ENCODE assay signal across 19 mouse cellular contexts in genomic region chr11:53810156-53810555, GRCm38 (mm10). TPM values are rescaled to one million over a fixed set of nuclear protein-coding genes. Genes with fewer than 3 reads are reported as not detected.
"Had no signal": no experiment of that assay in that cellular context is flagged by ENCODE, and none has a peak within 500 bp of the region (broad histone marks: within the 10 kb centered on the region; RNA-seq: fewer than 3 reads in every experiment).

No protein-coding gene starts in this region.

- H3K9me3 ChIP-seq: limb, embryonic 10.5 days; liver, embryonic 15.5 days; megakaryocyte, embryonic 14.5 days; midbrain, embryonic 15.5 days; neural tube, embryonic 13.5 days; stomach, embryonic 15.5 days had no signal

- H3K27me3 ChIP-seq: liver, embryonic 15.5 days; midbrain, embryonic 15.5 days; neural tube, embryonic 13.5 days; stomach, embryonic 15.5 days had no signal

- H3K4me1 ChIP-seq: limb, embryonic 10.5 days; midbrain, embryonic 15.5 days had no signal

- H3K9ac ChIP-seq: liver, embryonic 15.5 days; midbrain, embryonic 15.5 days; neural tube, embryonic 13.5 days; stomach, embryonic 15.5 days had no signal

- H3K27ac ChIP-seq: layer of hippocampus, adult 2 months; left cerebral cortex, adult 2 months; limb, embryonic 10.5 days; liver, embryonic 15.5 days; macrophage; midbrain, embryonic 15.5 days; neural tube, embryonic 13.5 days had no signal

- ATAC-seq: midbrain, embryonic 15.5 days had no signal

- H3K36me3 ChIP-seq: limb, embryonic 10.5 days; liver, embryonic 15.5 days; midbrain, embryonic 15.5 days; neural tube, embryonic 13.5 days; stomach, embryonic 15.5 days had no signal

- H3K4me3 ChIP-seq: layer of hippocampus, adult 2 months; left cerebral cortex, adult 2 months; limb, embryonic 10.5 days; liver, embryonic 15.5 days; megakaryocyte, embryonic 14.5 days; midbrain, embryonic 15.5 days; neural tube, embryonic 13.5 days; stomach, embryonic 15.5 days had no signal

- H3K4me2 ChIP-seq: liver, embryonic 11.5 days; liver, embryonic 15.5 days; midbrain, embryonic 11.5 days; midbrain, embryonic 15.5 days; neural tube, embryonic 13.5 days; stomach, embryonic 15.5 days had no signal

- DNase-seq: kidney, postnatal 4 days; lung, adult 2 months; right cerebral cortex, postnatal 14 days; thymus, adult 2 months; thymus, postnatal 25 days had no signal

RNA-seq across cellular contexts. Expression of gene Gm17334, which starts 37.2 kb away (rescaled TPM):
- total RNA-seq: monocyte, adult 5-6 weeks had no signal
- polyA plus RNA-seq: kidney, embryonic 14.5 days; limb, embryonic 10.5 days; liver, embryonic 11.5 days; macrophage; midbrain, embryonic 11.5 days; midbrain, embryonic 15.5 days; neural tube, embryonic 13.5 days; testis, adult 2 months had no signal

RNA-seq across cellular contexts. Expression of gene Gm12216, which starts 48.9 kb away (rescaled TPM):
- polyA plus RNA-seq: liver, embryonic 15.5 days had no signal
